Mouse (Mus musculus) embryonic facial prominence, embryonic 13.5 days (tissue): ENCODE results near the gene Bbx. TPM values are rescaled to one million over a fixed set of nuclear protein-coding genes. Genes with fewer than 3 reads are reported as not detected.

Source experiments
- ATAC-seq: fragments of 200-750 bp; cut with Nextera tagmentation; 2 replicates; pipeline ENCODE4 v1.8.0; 2017; ENCODE audit warnings: low read depth; ENCODE audit not compliant: insufficient number of reproducible peaks, insufficient read depth, low FRiP score, low TSS enrichment
- H3K27ac ChIP-seq: fragments of 300-500 bp; sonication (generic); 2 replicates; pipeline ENCODE4 v1.5.1; 2015; ENCODE audit warnings: moderate library complexity, mild to moderate bottlenecking, inconsistent platforms
- H3K27me3 ChIP-seq: fragments of 300-500 bp; sonication (generic); 2 replicates; pipeline ENCODE4 v1.6.1; 2015; ENCODE audit warnings: mild to moderate bottlenecking, inconsistent platforms
- H3K36me3 ChIP-seq: fragments of 300-500 bp; sonication (generic); 2 replicates; pipeline ENCODE4 v1.6.1; 2015; ENCODE audit warnings: mild to moderate bottlenecking, inconsistent platforms
- H3K4me1 ChIP-seq: fragments of 300-500 bp; sonication (generic); 2 replicates; pipeline ENCODE4 v1.6.1; 2015; ENCODE audit warnings: inconsistent platforms
- H3K4me2 ChIP-seq: fragments of 300-500 bp; sonication (generic); 2 replicates; pipeline ENCODE4 v1.6.1; 2015; ENCODE audit warnings: moderate library complexity, mild to moderate bottlenecking, inconsistent platforms
- H3K4me3 ChIP-seq: fragments of 300-500 bp; sonication (generic); 2 replicates; pipeline ENCODE4 v1.5.1; 2015; ENCODE audit warnings: mild to moderate bottlenecking, inconsistent platforms
- H3K9ac ChIP-seq: fragments of 300-500 bp; sonication (generic); 2 replicates; pipeline ENCODE4 v1.6.1; 2015; ENCODE audit warnings: mild to moderate bottlenecking, inconsistent platforms
- H3K9me3 ChIP-seq: fragments of 300-500 bp; sonication (generic); 2 replicates; pipeline ENCODE4 v1.6.1; 2016; ENCODE audit warnings: inconsistent platforms
- WGBS: fragments of 180-500 bp; shearing (Covaris S2); methylation state at CpG from one replicate; pipeline ENCODE4 v1.1.7; 2015; ENCODE audit warnings: mixed read lengths; 5-methylcytosine and 5-hydroxymethylcytosine counted together
- polyA plus RNA-seq: library from polyadenylated mRNA; unstranded; fragments of >200 nt; fragmentation: Nextera tagmentation; extraction: Ambion mirVana; gene quantifications from 2 replicates; pipeline ENCODE4 v1.2.1, GENCODE M21; 2015

The Bbx gene
- polyA plus RNA-seq, 1 experiment from 2014 or later: 55.1 TPM

GRCm38 (mm10) chr16:50364189-50365059 is 67.8 kb downstream of the Bbx start:
- Histone ChIP-seq H3K4me3 (peak overlapping the region; percentile 44), H3K9me3 (no peaks in the 10 kb centered on the region), H3K9ac (peak overlapping the region; percentile 67), H3K4me1 (peaks cover 18% of the 10 kb centered on the region), H3K27me3 (no peaks in the 10 kb centered on the region), H3K36me3 (no peaks in the 10 kb centered on the region), H3K4me2 (peak overlapping the region; percentile 56), H3K27ac (peak overlapping the region; percentile 75)
- peak; percentile 85 for ATAC-seq
- 10% methylated on average over 11 of the region's 11 CpGs for WGBS

- peak overlapping the region; percentile 67 for H3K9ac ChIP-seq
- 67% methylated on average over 17 of the region's 17 CpGs for WGBS
- H3K4me2 ChIP-seq: peak overlapping the region; percentile 56
- no peaks in the 10 kb centered on the region for H3K36me3 ChIP-seq
- H3K4me3 ChIP-seq: peak overlapping the region; percentile 44
- H3K27me3 ChIP-seq: no peaks in the 10 kb centered on the region
- no peak for ATAC-seq
- peaks cover 18% of the 10 kb centered on the region for H3K4me1 ChIP-seq
- H3K27ac ChIP-seq: peak overlapping the region; percentile 75
- no peaks in the 10 kb centered on the region for H3K9me3 ChIP-seq
These were observed 68.6 kb downstream of the Bbx start for GRCm38 (mm10) chr16:50363443-50364188.

- no peak overlapping the region for H3K27ac ChIP-seq
- WGBS: 81% methylated on average over 7 of the region's 7 CpGs
- no peaks in the 10 kb centered on the region for H3K36me3 ChIP-seq
- H3K27me3 ChIP-seq: no peaks in the 10 kb centered on the region
- peaks cover 18% of the 10 kb centered on the region for H3K4me1 ChIP-seq
- H3K9ac ChIP-seq: no peak overlapping the region
- no peak for ATAC-seq
- no peak overlapping the region for H3K4me2 ChIP-seq
- no peak overlapping the region for H3K4me3 ChIP-seq
- no peaks in the 10 kb centered on the region for H3K9me3 ChIP-seq
These were observed 71.6 kb downstream of the Bbx start for GRCm38 (mm10) chr16:50360631-50361030.

- ATAC-seq: no peak
- H3K4me1 ChIP-seq: no peaks in the 10 kb centered on the region
- H3K9me3 ChIP-seq: no peaks in the 10 kb centered on the region
- no peak overlapping the region for H3K9ac ChIP-seq
- H3K4me2 ChIP-seq: no peak overlapping the region
- 55% methylated on average over 2 of the region's 2 CpGs for WGBS
- H3K27ac ChIP-seq: no peak overlapping the region
- H3K4me3 ChIP-seq: no peak overlapping the region
- H3K36me3 ChIP-seq: no peaks in the 10 kb centered on the region
- H3K27me3 ChIP-seq: no peaks in the 10 kb centered on the region
These were observed 102.5 kb downstream of the Bbx start for GRCm38 (mm10) chr16:50329684-50330083.

- no peak overlapping the region for H3K4me3 ChIP-seq
- H3K9ac ChIP-seq: no peak overlapping the region
- no peaks in the 10 kb centered on the region for H3K4me1 ChIP-seq
- H3K27me3 ChIP-seq: no peaks in the 10 kb centered on the region
- no peak for ATAC-seq
- WGBS: 78% methylated on average over 2 of the region's 2 CpGs
- H3K4me2 ChIP-seq: no peak overlapping the region
- no peak overlapping the region for H3K27ac ChIP-seq
- no peaks in the 10 kb centered on the region for H3K36me3 ChIP-seq
- H3K9me3 ChIP-seq: no peaks in the 10 kb centered on the region
These were observed 107.4 kb downstream of the Bbx start for GRCm38 (mm10) chr16:50324746-50325145.

GRCm38 (mm10) chr16:50324292-50324691 is 107.9 kb downstream of the Bbx start:
- Histone ChIP-seq H3K4me3 (no peak overlapping the region), H3K9ac (no peak overlapping the region), H3K4me2 (no peak overlapping the region), H3K36me3 (no peaks in the 10 kb centered on the region), H3K9me3 (no peaks in the 10 kb centered on the region), H3K27ac (no peak overlapping the region), H3K4me1 (no peaks in the 10 kb centered on the region), H3K27me3 (no peaks in the 10 kb centered on the region)
- ATAC-seq: no peak
- WGBS: 85% methylated on average over 6 of the region's 6 CpGs

- ATAC-seq: no peak
- Histone ChIP-seq H3K27ac (no peak overlapping the region), H3K9ac (no peak overlapping the region), H3K4me2 (no peak overlapping the region), H3K4me1 (no peaks in the 10 kb centered on the region), H3K36me3 (no peaks in the 10 kb centered on the region), H3K4me3 (no peak overlapping the region), H3K9me3 (no peaks in the 10 kb centered on the region), H3K27me3 (no peaks in the 10 kb centered on the region)
- 72% methylated on average over 3 of the region's 3 CpGs for WGBS
These were observed 110.8 kb downstream of the Bbx start for GRCm38 (mm10) chr16:50321368-50321767.

- Histone ChIP-seq H3K9ac (no peak overlapping the region), H3K27ac (no peak overlapping the region), H3K4me2 (no peak overlapping the region), H3K27me3 (no peaks in the 10 kb centered on the region), H3K36me3 (no peaks in the 10 kb centered on the region), H3K9me3 (no peaks in the 10 kb centered on the region), H3K4me1 (no peaks in the 10 kb centered on the region), H3K4me3 (no peak overlapping the region)
- no peak for ATAC-seq
- 88% methylated on average over 3 of the region's 3 CpGs for WGBS
These were observed 113.9 kb downstream of the Bbx start for GRCm38 (mm10) chr16:50318255-50318654.

GRCm38 (mm10) chr16:50315349-50315969 is 116.7 kb downstream of the Bbx start:
- no peak overlapping the region for H3K4me3 ChIP-seq
- H3K9ac ChIP-seq: no peak overlapping the region
- no peaks in the 10 kb centered on the region for H3K4me1 ChIP-seq
- ATAC-seq: no peak
- WGBS: 80% methylated on average over 1 of the region's 1 CpGs
- H3K27ac ChIP-seq: no peak overlapping the region
- H3K36me3 ChIP-seq: no peaks in the 10 kb centered on the region
- H3K9me3 ChIP-seq: no peaks in the 10 kb centered on the region
- H3K27me3 ChIP-seq: no peaks in the 10 kb centered on the region
- no peak overlapping the region for H3K4me2 ChIP-seq

- Histone ChIP-seq H3K4me2 (no peak overlapping the region), H3K4me1 (peaks cover 10% of the 10 kb centered on the region; the same call in 1 of the 2 replicates), H3K27me3 (no peaks in the 10 kb centered on the region), H3K9me3 (no peaks in the 10 kb centered on the region), H3K4me3 (no peak overlapping the region), H3K9ac (no peak overlapping the region), H3K27ac (no peak overlapping the region), H3K36me3 (no peaks in the 10 kb centered on the region)
- whole genome bisulfite sequencing: 91% methylated on average over 4 of the region's 4 CpGs
- no peak for ATAC-seq
These were observed 120.6 kb downstream of the Bbx start for GRCm38 (mm10) chr16:50311588-50311987.

- Histone ChIP-seq H3K27ac (peak overlapping the region; percentile 28; the same call in 1 of the 2 replicates), H3K4me1 (peaks cover 10% of the 10 kb centered on the region; the same call in 1 of the 2 replicates), H3K36me3 (no peaks in the 10 kb centered on the region), H3K4me3 (no peak overlapping the region), H3K4me2 (no peak overlapping the region), H3K27me3 (no peaks in the 10 kb centered on the region), H3K9me3 (no peaks in the 10 kb centered on the region), H3K9ac (no peak overlapping the region)
- 0 out of 2 replicates have a peak, but pooled peaks have one; percentile 37 for ATAC-seq
- 69% methylated on average over 9 of the region's 9 CpGs for WGBS
These were observed 122.7 kb downstream of the Bbx start for GRCm38 (mm10) chr16:50309411-50310042.
